Mouse (Mus musculus) urinary bladder, postnatal 14 days (tissue): ENCODE results near the gene Fem1b.
"Not testable (repeated sequence)": the region's sequence is repeated elsewhere in the genome, so short reads cannot be mapped to it uniquely, and the experiment has no call there.

ENCODE experiments used
- DNase-seq: peaks from one replicate; pipeline ENCODE4 v3.0.0; 2021; ENCODE audit warnings: low spot score

Fem1b gene

DNA sequence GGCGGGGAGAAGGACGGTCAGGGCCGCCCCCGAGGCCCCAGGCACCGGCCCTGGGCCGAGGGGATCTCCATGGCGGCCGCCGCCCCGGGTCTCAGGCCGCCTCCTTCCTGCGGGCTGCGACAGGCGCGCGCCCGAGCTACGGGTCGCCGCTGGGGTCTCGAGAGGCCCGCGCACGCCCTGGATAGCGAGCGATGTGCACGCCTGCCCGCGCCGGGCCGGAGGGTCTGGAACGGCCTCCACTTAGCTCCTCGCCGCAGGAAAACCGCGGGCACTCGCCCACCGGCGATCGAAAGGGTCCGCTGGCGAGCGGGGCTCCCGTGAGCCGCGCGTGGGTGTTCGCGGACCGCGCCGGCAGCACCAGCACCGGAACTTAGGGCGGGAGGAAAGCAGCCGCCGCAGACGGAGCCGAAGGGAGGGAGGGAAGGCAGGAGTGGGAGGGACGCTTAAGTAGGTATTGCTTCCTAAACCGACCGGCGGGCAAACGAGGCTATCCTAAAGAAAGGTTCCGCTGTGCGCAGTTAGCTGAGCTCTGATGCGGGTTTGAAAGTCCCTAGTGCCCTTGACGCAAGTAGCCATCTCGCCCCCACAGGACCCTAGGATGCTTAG lies at the start of gene Fem1b:
TSS of gene Fem1b (minus strand) at position 419 of the 606 bp plus-strand sequence.
- DNase-seq, result peak; percentile 91

DNA sequence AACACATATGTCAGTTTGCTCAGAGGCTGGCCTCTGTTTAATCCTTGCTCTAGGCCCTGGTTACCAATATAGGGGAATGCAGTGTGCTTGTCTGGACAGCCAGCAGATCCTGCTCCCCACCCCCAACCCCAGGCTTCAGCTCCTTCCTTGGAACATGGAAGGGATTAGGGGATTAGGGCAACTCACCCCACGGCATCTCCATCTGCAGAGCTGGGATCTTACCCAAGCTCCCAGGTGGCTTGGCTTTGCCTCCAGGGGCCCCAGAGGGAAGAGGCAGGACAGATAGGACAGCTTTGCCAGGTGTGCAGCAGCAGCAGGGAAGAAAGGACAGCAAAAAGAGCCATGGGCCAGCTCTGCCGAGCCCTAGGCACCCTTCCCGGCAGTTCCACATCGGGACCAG lies 49.1 kb upstream of the Fem1b start:
- DNase-seq, result no peak

DNA sequence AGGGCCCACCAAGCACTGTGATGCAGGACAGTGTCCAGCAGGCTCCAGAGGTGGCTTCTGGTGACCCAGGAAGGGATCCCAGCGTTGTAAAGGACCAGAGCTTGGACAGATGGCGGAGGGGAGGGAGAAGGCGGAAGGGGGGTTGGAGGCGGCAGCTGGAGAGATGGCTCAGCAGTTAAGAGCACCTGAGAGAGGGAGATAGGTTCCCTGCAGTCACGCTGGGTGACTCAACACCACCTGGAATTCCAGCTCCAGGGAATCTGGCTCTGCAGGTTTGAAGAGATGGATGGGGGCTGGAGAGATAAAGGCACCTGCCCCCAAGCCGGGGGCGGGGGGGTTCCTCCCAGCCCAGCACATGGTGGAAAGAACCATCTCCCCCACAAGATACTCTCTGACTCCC lies 48.4 kb upstream of the Fem1b start:
- DNase-seq, result not testable (repeated sequence)

DNA sequence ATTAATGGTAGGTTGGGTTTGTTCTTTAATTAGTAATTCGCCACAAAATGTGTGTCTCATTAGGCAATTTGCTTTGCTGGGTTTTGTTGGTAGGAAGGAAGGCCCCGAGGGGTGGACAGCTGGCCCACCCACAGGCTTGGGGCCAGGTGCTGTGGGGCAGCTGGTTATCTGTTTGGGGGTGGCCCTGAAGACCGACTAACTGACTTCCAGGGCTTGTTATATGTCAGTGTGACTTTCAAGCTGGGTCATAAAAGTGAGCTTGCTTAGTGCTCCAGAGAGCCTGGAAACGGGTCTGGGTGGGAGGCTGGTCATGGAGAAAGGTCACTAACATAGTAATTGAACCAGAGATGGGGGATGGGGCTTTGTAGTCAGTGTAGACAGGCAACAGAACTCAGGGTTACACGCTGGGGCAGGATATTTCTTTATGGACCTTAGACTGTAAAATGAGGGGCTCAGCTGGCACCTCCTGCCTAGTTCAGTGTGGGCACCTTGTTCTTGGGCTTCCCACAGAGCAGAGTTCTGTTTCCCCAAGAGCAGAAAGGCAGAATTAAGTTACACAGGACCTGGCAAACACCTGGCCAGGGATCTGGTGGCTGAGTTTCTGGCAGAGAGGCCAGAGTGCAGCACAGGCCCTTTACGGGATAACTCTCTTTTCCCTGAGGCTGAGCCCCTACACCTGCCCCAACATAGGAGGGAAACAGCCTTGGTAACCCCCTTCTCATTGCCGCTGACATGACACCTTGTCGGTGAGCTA lies 46.7 kb upstream of the Fem1b start:
- DNase-seq, result no peak

DNA sequence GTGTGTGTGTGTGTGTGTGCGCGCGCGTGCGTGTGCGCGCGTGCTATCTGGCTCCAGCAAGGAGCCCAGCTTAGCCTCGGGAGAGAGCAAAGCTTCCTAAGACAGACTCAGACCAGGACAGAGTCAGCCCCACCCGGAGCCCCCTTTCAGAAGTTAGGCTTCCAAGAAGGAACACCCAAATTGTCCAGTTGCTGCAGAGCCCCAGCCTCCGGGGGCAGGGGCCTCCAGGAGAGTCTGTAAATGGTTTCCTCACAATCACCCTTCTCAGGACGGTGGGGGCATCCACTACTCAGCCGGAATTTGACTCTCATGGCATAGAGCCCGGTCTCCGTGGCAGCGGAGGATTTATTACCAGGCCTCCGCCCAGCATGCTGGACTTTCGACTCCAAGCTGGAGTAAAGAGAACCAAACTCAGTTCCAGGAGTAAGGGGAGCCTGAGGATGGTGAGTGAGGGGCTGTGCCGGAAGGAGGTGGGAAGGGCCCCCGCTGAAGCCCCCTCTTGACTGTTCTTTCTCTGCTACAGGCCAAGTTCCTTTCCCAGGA lies 46.1 kb upstream of the Fem1b start, which contains the start of gene Calml4:
TSS of gene Calml4 (plus strand) at position 362 of the 543 bp plus-strand sequence.
- DNase-seq, result peak; percentile 85

DNA sequence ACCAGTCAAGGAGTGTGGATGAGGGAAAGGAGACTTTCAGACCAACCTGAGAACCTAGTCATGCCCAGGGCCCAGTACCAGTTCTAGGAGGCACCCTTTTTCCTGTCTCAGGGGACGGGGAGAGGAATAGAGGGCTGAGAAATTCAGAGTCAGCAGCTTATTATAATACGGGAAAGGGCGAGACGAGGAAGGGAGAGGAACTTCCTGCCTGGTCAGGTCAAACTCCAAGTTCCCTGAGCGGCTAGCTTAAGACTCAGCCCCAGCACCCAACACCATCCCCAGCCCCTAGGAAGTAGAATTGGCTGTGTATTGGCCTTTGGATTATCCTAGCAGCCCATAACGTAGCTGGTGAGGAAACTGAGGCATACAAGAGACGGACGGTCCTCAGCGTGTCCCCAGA lies 45.5 kb upstream of the Fem1b start:
- no peak for DNase-seq

DNA sequence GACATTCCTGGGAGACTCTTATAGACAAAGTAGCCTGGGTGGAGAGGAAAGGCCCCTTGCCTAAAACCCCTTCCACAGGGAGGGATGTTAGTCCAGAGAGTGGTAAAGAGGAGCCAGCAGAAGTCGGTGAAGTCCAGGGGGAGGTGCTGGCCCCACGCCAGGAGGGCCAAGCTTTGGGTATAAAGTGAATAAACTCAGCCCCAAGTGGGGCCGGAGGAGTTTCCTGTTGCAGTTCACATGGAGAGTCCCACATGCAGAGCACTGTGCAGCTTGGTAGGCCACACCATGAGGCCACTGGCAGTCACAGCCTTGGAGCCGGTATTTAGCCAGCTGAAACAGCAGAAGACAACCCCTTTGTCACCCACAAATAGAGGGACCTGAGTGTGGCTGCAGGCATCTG lies 42.7 kb upstream of the Fem1b start:
- DNase-seq, result no peak

DNA sequence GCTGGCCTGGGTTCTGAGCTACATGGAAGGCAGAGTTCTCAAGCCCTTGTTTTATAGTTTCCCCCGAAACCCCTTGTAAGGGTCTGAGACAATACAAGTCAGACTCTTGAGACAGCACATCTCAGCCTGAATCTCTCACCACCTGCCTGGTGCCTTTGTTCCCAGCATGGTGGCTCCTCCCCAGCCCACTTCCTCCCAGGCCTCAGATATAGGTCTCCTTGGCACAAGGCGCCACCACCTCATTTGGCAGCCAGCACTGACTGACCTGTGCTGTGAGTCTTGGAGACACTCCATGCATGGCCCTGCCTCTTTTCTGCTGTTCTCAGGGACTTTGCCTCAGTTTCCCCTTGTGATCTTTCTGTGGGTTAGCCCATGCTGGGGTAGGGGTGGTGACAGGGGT lies 39.8 kb upstream of the Fem1b start:
- no peak for DNase-seq

DNA sequence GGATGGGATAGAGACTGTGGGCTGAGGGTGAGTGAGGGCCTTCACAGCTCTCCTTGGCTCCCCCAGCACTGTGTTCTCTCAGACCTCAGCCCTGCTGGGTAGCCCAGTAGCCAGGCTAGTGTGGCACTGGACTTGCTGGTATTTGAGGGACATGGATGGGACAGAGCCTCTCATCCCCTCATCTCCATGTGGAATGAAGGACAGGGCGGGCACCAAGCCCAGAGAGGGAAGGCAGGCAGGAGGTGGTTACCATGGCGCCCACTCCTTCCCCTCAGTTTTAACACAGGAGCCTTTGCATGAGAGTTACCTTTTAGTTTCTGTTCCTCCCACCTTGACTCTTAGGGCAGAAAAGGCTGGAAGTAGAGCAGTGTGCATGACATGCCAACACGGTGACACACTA lies 36.9 kb upstream of the Fem1b start:
- no peak for DNase-seq

DNA sequence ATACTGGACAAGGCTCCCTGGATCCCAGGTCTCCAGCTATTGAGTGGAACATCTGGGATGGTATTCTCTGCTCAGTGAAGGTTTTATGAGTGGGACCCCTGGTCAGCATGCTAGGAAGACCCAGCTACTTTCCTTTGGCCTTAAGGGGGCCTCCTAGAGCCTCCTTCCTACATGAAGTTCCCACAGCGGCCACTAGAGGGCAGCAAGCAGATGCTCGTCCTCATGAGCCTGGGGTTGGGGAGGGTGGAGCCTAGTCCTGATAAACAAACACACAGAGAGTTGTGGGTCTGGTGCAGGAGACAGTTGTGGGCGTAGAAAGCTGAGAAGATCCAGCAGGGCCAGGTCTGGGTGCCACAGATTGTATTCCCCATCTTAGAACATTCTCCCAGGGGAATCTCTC lies 36.0 kb upstream of the Fem1b start:
- DNase-seq, result peak; percentile 87

DNA sequence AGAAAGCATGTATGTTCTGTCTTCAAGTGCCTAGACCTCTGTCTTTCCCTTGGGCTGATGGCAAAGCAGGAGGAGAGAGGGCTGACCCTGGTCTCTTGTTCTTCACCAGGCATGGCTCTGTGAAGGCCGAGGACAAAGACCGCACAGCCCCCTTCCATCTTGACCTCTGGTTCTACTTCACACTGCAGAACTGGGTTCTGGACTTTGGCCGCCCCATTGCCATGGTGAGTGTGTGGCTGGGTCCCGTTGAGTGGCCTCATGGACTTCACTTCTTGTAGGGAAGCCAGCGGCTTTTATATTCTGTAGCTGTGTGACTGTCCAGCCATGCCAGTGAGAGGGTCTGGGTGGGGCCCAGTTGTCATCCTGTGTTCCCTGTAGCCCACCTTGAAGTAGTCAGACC lies 32.7 kb upstream of the Fem1b start:
- no peak for DNase-seq

DNA sequence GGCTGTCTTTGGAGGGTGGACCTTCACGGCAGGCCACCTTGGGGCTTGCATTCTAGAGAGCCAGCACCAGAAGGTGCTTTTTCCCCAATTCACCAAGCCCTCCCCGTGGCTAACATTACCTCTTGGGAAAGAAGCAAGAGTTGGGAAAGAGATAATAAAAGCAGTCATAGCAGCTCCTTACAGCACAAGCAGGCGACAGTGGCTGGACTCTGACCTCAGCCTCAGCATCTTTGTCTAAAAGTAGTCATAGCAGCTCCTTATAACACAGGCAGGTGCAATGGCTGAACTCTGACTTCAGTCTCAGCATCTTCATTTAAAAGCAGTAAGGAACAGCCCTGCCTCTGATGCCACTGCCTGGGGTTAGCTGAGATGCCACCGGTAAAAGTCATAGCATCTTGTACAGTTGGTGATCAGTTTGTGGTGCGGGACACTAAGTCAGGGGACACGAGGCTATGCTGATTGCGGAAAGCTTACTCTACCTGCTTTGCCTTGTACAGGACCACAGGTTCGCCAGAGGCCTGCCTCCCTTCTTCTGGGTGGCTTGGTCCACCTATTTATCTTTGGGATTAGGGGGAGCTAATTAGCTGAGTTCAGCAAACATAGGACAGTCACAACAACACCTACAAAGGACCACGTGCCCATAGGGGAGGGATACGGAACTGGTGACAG lies 31.8 kb upstream of the Fem1b start:
- DNase-seq, result no peak

DNA sequence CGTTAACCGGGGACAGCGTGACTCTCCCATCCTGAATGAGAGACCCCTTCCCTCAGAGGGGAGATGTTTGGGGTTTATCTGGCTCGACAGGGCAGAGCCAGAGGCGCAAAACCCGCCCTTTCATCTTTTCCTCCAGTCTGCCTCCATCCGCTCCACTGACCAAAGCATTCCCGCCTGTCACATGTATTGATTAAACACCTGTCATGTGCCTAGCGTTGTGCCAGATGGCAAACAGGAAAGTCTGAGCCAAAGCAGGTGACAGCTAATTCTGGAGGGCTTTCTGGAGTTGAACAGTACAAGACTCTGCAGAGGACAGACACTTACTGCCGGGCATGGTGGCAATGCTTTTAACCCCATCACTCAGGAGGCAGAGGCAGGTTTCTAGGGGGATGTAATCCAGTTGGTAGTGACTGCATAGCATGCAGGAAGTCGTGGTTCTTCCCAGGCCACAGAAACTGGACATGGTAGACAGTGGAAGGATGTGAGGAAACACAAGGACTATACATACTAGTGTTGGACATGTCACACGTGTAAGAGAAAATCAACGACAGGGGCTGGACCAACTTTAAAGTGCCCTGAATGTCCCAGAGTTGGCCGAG lies 27.5 kb upstream of the Fem1b start:
- DNase-seq, result no peak

DNA sequence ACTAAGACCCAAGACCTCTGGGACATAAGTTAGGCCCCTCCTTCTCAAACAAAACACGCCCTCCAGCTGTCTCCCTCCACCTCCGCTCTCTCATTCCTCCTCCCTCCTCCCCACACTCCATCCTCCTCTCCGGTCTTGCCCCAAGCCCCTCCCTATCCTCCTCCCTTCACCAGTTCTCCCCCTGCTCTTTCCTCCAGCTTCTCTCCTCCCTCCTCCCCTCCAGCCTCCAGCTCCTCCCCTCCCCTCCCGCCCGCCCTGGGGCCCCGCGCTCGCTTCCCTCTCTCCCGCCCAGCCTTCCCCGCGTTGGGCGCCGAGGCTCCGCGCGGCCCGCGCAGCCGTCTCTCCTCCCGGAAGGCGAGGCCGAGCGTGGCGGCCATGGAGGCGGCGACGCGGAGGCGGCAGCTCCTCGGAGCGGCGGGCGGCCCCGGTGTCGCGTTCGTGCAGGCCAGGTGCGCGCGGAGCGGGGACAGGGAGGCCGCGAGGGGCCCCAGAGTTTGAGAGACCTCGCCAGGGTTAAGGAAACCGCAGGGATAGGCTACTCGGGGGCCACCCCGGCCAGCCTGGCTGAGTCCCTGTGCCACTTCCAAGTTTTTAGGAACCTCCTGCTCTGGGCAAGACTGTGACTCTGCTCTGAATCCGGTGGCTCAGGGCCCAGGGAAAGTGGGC lies 26.9 kb upstream of the Fem1b start, which contains the start of gene Cln6:
TSS of gene Cln6 (plus strand) at position 280 of the 666 bp plus-strand sequence.
- peak; percentile 81 for DNase-seq

DNA sequence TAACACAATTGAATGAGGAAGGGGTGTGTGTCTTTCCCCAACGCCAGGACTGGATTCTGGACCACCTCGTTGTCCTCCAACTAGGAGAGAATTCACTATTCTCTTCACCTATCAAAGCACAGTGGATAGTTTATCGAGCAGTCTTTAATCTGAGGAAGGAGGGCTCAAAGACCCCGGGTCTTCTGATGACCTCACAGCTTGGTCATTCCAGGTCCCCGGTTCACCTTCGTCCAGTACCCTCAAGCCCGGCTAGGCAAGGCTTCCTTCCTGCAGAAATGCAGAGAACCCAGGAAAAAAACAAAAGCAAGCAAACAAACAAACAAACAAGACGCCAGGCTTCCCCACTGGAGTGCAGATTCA lies 26.4 kb upstream of the Fem1b start:
- DNase-seq, result no peak

DNA sequence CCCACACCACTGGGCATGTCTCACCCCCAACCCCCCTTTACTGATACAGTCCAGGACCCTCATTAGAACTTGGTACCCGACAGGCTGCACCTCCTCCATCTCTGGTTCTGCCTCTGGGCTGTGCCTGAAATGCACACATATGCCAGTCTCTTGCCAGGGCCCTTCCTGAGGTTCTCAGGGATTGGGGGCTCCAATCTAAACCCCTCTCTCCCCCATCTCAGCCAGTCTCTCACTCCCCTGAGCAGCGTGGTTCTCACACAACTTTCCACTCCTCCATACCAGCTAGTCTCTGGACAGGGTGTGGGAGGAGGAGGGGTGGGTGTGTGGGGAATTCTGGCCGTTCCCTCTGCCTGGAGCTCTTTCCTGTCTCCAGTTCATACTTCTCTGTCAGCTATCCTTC lies 25.9 kb upstream of the Fem1b start:
- no peak for DNase-seq

DNA sequence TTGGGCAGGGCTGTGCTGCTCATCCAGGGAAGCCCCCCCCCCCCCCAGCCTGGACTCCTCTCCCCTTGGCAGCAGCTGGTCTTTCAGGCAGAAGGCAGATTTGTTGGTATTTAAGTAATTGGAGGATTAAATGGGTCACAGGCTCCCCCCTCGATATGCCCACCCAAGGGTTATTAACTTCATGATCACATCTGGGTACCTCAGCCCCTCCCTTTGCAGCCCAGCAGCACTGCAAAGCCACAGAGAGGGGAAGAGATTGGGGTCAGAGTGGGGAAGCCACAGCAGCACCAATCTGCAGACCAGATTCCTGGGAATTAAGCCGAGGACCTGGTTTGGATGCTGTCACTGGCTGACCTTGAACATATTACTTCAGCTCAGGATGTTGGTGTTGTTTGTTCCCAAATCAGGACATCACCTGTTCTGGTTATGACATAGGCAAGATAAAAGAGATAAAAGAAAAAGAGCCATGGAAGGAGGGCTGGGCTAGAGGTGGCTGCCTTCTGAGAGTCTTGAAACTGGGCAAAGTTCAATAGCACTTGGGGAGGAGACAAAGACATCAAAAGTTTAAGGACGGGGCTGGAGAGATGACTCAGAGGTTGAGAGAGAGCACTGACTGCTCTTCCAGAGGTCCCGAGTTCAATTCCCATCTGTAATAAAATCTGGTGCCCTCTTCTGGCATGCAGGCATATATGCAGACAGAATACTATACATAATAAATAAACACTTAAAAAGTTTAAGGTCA lies 24.1 kb upstream of the Fem1b start:
- no peak for DNase-seq

DNA sequence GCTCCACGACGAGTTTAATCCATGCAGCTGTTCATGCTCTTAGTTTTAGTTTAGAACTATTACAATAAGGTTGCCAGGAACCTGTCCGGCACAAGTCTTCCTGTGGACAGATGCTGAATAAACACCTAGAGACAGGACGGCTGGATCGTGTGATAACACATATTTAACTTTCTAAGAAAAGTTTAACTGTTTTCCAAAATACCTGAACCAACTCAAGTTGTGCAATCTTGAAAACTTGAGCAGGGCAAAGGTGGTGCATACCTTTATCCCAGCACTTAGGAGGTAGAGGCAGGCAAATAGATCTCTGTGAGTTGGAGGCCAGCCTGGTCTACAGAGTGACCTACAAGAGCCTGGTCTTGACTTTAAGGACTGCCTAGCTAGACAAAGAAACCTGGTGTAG lies 23.2 kb upstream of the Fem1b start:
- no peak for DNase-seq

DNA sequence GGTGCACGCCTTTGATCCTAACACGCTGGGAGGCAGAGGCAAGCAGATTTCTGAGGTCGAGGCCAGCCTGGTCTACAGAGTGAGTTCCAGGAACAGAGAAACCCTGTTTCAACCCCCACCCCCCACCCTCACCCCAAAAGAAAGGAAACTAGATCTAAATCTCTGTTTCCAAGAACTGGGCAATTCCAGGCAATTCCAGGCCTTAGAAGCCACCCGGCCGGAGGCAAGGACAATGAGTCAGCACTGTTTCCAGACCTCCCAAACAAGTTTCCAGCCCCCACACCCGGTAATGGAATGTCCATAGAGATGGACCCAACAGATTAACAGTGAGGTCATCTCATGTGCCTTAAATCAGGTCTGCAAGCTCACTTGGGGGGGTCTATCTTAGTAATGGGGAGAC lies 18.1 kb upstream of the Fem1b start:
- no peak for DNase-seq

DNA sequence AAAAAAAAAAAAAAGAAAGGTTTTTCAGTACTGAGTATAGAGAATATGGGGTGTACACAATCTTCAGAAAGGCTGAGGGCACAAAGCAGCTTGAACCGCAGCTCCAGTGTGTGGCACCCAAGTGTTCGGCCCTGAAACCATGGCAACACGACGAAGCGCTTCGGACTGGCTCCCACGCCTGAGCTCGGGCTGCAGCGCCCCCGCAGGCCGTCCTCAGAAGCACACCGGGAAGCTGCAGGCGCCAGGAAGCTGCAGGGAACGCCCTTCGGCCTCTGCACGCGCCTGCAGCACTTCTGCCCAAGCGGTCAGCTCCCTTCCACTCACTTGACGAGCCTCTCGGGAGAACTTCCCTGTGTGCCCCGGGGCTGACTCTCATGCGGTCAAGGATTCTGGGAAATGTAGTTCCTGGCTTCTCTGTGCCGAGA lies 16.9 kb upstream of the Fem1b start:
- peak; percentile 98 for DNase-seq

DNA sequence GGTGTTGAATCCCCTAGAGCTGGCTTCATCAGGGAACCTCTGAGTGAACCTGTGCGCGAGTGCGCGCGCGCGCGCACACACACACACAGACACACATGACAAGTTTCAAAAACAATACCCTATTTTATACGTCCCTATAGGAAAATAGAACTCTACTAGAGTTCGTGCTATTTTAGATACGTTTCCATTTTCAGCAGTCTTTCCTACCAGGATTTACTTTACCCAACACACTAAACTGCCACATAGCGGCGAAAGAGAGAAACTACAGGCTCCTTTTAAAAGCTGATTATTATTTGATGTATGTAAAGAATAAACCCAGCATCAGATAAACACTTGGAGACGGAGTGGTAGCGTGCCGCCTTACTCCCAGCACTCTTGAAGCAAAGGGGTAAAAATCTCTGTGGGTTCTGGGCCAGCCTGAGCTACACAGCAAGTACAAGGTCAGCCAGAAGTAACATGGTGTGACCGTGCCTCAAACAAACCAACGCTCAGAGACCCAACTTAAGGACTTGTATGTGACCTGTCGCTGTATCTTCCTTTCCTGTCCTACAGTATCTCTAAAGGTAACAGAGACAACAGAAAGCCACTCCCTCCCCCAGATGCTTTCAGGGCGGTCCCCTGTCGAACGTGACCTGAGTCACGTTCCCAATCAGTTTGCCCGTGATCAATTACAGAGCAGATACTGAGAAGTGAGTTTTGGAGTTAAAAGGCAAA lies 16.4 kb upstream of the Fem1b start:
- no peak for DNase-seq
